Mouse (Mus musculus): Measurements from ENCODE around the gene Olfr1141. TPM values are rescaled to one million over a fixed set of nuclear protein-coding genes. Genes with fewer than 3 reads are reported as not detected.

The Olfr1141 gene
- not detected in 2 replicates for total RNA-seq (2021)
- long read RNA-seq, experiment 1: 0 reads
- long read RNA-seq, experiment 2: 0 reads

DNA sequence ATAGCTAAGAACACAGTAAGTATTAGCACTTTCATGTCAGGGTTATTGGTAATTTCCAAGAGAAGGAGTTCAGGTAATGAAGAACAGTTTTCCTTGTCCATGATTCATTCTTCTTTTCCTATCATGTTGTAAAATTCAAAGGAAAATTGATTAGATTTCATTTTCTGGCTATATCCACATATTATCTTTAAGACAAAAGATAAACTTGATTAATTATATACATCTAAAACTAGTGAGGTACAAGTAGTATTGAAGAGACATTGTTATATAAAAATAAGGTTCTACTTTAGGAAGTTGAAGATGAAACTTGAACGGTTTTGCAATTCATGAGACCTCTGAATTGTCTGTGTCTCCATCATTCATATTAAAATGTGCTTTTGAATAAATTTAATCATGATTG is at the start of gene Olfr1141:
Gene Olfr1141 (minus strand): TSS at position 101 of the 400 bp plus-strand sequence.
- no peak for DNase-seq

DNA sequence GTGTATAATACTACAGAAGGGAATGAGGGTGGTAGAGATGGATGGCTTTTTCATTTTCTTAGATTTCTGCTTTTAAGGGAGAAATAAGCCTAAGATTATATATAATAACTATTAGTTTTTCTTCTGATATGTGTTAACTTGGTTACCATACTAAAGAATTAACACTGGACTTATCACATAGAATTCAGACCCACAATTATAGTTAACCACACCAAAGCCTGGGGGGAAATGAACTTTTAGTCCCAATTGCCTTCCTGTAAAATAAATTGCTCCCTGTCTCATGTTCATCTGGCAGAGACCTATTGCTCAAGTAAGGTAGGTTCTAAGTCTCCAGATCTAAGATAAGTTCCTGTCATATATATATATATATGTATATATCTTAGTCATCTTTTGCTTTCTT is 46.5 kb upstream of the Olfr1141 start, which contains the start of gene Olfr1143:
Gene Olfr1143 (plus strand): TSS at position 301 of the 400 bp plus-strand sequence.
- DNase-seq: no peak

DNA sequence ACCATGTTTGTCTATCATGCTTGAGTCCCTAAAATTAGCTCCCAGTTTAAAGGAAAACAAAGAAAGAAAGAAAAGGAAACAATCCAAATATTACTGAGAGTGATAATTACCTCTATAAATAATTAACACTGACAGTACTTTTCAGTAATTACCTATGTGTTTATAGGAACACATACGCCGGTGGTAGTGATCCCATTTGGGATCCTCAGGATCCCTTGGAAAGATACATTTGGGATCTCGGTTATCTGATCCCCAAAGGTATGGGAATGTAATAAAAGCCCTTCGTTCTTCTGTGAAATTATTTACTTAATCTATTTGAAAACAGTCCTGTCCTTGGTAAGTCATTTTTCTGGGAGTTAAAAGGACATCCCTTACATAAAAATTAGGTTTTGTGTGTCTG is 25.4 kb upstream of the Olfr1141 start, which contains the start of gene Olfr152:
Gene Olfr152 (plus strand): TSS at position 301 of the 400 bp plus-strand sequence.
- DNase-seq: no peak

DNA sequence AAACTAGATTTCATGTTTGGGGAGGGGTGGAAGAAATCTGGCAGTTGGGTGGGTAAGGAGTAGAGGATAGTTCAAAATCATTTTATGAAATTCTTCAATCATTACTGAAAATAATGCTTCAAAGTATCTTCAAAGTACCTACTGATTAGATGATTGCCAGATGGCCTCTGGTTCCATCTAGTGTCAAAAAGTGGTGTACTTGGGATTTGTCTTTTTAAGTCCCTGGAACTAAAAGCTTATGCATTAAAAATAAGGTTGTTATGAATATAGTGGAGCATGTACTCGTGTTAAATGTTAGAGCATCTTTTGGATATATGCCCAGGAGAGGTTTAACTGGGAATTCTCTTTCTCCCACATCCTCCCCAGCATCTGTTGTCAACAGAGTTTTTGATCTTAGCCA is 22.4 kb upstream of the Olfr1141 start:
- DNase-seq: no peak

DNA sequence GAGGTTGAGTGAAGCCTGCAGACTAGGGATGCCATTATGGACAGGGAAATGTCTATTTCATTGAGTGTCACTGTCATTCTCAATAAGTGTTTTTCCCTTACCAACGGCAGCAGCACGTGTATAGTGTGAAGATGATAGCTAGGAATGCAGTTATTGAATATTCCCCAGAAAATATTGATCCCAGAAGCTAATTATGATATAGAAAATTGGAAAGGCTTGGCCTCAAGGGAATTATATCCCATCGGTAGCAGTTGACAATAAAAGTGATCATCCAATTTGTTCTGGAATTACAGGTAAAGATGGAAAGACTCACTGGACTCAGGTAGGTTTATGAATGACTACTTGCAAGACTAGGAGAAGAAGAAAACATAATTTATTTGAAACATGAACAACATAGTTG is 10.3 kb downstream of the Olfr1141 start, which contains the start of gene Olfr1140:
Gene Olfr1140 (plus strand): TSS at position 301 of the 400 bp plus-strand sequence.
- DNase-seq: no peak

DNA sequence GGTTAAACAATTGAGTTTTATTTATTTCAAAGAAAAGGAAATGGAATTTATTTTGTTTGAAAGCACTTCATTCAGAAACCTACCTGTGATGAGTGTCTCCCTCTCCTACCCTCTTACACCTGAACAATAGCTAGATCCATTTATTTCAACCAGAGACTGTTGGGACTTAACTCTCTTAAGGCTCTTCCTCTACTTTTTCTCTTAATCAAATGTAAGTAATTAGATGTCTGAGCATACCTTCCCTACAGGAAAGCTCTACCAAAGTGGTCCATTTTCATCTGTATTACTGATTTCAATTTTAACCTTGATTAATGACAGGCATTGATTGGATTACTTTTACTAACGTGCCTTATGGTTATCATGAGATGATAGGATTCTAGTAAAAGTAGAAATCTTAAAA is 13.9 kb downstream of the Olfr1141 start, which contains the start of gene Olfr1138:
Gene Olfr1138 (minus strand): TSS at position 101 of the 400 bp plus-strand sequence.
- DNase-seq: no peak

DNA sequence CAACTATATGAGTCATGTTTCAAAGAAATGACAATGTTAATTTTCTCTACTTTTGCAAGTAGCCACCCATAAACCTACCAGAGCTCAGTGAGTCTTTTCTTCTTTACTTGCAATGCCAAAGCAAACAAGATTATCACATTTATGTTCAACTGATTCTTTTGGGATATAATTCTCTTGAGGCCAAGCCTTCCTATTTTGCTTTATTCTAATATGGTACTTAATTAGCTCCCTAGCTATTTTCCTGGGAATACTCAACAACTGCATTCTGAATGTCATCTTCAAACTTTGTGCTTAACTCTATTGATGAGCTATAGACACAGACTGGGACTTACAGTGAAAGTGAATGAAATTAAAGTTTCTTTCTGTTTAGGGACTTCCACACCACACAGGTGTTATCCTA is 40.7 kb downstream of the Olfr1141 start, which contains the start of gene Olfr1137:
Gene Olfr1137 (minus strand): TSS at position 101 of the 400 bp plus-strand sequence.
- no peak for DNase-seq

Other genes starting within 250 kb of the Olfr1141 start
- gene Pramel6, start 247.4 kb downstream of the Olfr1141 start, total RNA-seq (2021): not detected in 2 replicates
- gene Olfr153, start 222.2 kb downstream of the Olfr1141 start, total RNA-seq (2021): not detected in 2 replicates
- gene Olfr1128, start 208.4 kb downstream of the Olfr1141 start, total RNA-seq (2021): not detected in 2 replicates
- not detected in 2 replicates for gene Olfr1129, start 180.1 kb downstream of the Olfr1141 start, total RNA-seq (2021)
- gene Olfr1130, start 147.8 kb downstream of the Olfr1141 start, total RNA-seq (2021): not detected in 2 replicates
- gene Olfr1131, start 126.9 kb downstream of the Olfr1141 start, total RNA-seq (2021): not detected in 2 replicates
- not detected in 2 replicates for gene Olfr1132, start 116.5 kb downstream of the Olfr1141 start, total RNA-seq (2021)
- gene Olfr1133, start 106.6 kb downstream of the Olfr1141 start, total RNA-seq (2021): not detected in 2 replicates
- not detected in 2 replicates for gene Olfr1134, start 95.5 kb downstream of the Olfr1141 start, total RNA-seq (2021)
- gene Olfr1135, start 80.3 kb downstream of the Olfr1141 start, total RNA-seq (2021): not detected in 2 replicates
- not detected in 2 replicates for gene Olfr1136, start 60.0 kb downstream of the Olfr1141 start, total RNA-seq (2021)
- not detected in 2 replicates for gene Olfr1137, start 40.8 kb downstream of the Olfr1141 start, total RNA-seq (2021)
- not detected in 2 replicates for gene Olfr1138, start 14.0 kb downstream of the Olfr1141 start, total RNA-seq (2021)
- gene Olfr1140, start 10.2 kb downstream of the Olfr1141 start, total RNA-seq (2021): not detected in 2 replicates
- not detected in 2 replicates for gene Olfr152, start 25.5 kb upstream of the Olfr1141 start, total RNA-seq (2021)
- gene Olfr1143, start 46.6 kb upstream of the Olfr1141 start, total RNA-seq (2021): not detected in 2 replicates
- not detected in 2 replicates for gene Olfr1145, start 55.8 kb upstream of the Olfr1141 start, total RNA-seq (2021)
- gene Olfr1148, start 76.5 kb upstream of the Olfr1141 start, total RNA-seq (2021): not detected in 2 replicates
- gene Olfr1150-ps1, start 90.0 kb upstream of the Olfr1141 start, total RNA-seq (2021): not detected in 2 replicates
- gene Olfr1151, start 101.9 kb upstream of the Olfr1141 start, total RNA-seq (2021): not detected in 2 replicates
- gene Olfr1152, start 112.5 kb upstream of the Olfr1141 start, total RNA-seq (2021): not detected in 2 replicates
- gene Olfr1153, start 141.0 kb upstream of the Olfr1141 start, total RNA-seq (2021): not detected in 2 replicates
- gene Olfr1154, start 151.2 kb upstream of the Olfr1141 start, total RNA-seq (2021): not detected in 2 replicates
- gene Olfr1155, start 191.1 kb upstream of the Olfr1141 start, total RNA-seq (2021): not detected in 2 replicates
- not detected in 2 replicates for gene Olfr1156, start 199.1 kb upstream of the Olfr1141 start, total RNA-seq (2021)
- not detected in 2 replicates for gene Olfr1157, start 214.3 kb upstream of the Olfr1141 start, total RNA-seq (2021)
- gene Olfr74, start 220.7 kb upstream of the Olfr1141 start, total RNA-seq (2021): not detected in 2 replicates
- gene Olfr1158, start 236.1 kb upstream of the Olfr1141 start, total RNA-seq (2021): not detected in 2 replicates

Measured in adrenal gland, postnatal 14 days (tissue).